Mouse (Mus musculus): ENCODE measurements at regions not wholly inside any gene's neighbourhood (a gene's known extent, or its start where the extent isn't known, plus 50 kb on each side); places are given as distances from the start of the nearest gene placed in this dataset.

DNA sequence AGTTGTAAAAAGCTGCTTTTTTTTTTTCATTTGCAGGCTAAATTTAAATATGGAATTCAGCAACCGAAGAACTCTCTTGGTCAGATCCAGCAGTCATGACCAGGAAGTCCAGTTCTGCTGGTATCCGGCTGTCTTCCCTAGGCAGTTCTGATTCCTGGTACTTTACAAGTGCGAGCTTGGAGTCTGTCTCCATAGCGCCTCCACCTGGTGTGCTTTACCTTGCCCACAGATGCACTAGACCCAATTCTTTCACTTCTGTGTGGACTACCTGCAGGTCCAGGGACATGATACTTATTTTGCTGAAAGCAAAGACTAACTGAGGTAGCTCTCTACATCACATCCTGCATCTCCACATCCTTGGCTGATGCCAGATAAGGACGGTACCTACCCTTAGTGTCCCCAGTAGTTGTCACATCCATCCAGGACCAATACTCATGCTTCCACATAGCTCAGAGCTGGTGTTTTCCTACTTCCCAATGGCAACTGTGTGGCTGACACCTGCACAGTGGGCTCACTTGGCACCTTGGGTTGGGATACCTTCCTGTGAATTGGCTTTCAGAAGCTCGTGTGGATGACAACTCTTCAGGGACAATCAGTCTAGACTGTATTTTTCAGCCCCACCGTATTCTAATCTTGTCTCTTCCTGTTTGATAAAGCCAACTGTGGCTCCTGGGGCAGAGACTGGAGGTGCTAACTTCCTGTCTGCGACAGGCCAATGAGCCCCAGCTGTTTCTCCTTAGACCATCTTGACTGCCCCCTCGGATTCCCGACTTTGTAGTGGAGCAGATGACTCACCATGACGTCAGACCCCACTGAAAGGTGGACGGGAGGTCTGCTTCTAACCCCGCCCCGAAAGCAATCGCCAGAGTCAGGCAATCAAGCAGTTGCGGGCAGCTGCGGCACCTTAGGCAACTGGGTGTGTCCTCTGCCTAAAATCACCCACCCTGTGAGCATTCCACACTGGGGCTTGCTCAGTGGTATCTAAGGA is 69.1 kb upstream of the Foxo1 start:
- Histone ChIP-seq H3K4me3 (ENCODE audit: low read depth, low read length) (peak overlapping the region; percentile 21), H3K36me3 (replicated peaks; ENCODE audit: insufficient read depth, low read length) (no peaks in the 10 kb centered on the region), H3K4me1 (ENCODE audit: insufficient read depth) (peaks cover 8% of the 10 kb centered on the region; the same call in 1 of the 2 replicates), H3K9ac (replicated peaks) (no peak overlapping the region), H3K9me3 (ENCODE audit: low read length) (no peaks in the 10 kb centered on the region), H3K27ac (ENCODE audit: low read depth) (no peak overlapping the region), H3K4me2 (ENCODE audit: low read depth, low read length) (peak overlapping the region; percentile 47), H3K27me3 (ENCODE audit: insufficient read depth, low read length) (no peaks in the 10 kb centered on the region)
- WGBS (ENCODE audit: insufficient replicate concordance) = 29% methylated on average over 17 of the region's 17 CpGs
- ATAC-seq (no peak), DNase-seq (peak; percentile 26)
- no peak for TF ChIP-seq EP300 (IDR thresholded peaks at IDR 0.05; ENCODE audit: low read depth)
- peak; percentile 30; the same call in 1 of the 2 replicates for TF ChIP-seq CTCF (IDR thresholded peaks at IDR 0.05; ENCODE audit: low read depth)

DNA sequence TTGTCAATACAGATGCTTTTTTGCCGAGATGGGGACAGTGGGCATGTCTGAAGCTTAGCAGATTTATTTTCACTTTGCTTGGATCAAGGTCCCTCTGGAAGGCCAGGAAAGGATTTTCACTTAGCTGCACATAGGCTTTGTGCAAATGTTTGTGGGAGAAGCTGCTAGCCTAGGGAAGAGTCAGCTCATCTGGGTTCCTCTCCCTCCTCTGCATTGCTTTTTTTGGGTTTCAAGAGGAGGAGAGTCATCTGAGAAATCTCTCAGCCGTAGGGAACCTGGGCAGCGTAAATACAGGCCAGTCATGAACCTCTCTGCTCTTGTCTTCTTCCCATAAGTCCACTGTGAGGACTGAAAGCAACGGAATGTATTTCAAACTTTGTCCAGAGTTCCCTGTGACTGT is 68.0 kb upstream of the Foxo1 start:
- TF ChIP-seq CTCF (IDR thresholded peaks at IDR 0.05; ENCODE audit: low read depth) (no peak), EP300 (IDR thresholded peaks at IDR 0.05; ENCODE audit: low read depth) (no peak)

DNA sequence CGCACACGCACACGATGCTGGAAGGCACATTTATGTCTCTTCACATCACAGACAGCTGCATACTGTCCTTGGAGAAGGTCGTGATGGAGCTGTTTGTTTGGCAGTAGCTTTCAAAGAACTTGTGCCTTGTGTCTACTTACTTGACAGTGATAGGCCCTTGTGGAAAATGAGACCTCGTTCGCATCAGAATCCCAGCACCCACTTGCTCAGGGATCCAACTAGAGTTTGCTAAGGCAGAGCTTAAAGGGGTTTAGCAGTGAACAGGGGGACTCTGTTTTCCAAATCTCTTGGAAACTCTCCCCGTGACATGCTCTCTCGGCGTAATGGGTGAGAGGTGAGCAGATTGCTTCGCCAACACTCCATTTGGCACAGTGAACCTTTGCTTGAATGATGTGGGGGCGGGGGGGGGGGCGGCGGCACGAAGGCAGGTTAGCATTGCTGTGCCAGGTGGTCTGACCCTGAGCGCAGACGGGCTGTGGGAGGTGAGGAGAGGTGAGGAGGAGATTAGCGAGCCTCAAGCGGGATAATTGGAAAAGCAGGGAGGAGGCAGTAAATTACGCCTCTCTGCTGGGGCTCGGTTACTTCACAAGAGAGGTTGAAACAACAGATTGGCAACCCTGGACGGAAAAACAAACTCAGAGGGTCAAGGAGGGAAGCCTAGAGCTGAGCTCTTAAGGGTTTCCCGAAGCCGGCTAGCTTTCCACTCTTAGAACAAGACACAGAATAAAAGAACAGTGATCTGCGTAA is 57.4 kb upstream of the Foxo1 start:
- Histone ChIP-seq H3K9me3 (ENCODE audit: low read length) (no peaks in the 10 kb centered on the region), H3K27me3 (ENCODE audit: insufficient read depth, low read length) (no peaks in the 10 kb centered on the region), H3K4me3 (ENCODE audit: low read depth, low read length) (no peak overlapping the region), H3K4me1 (ENCODE audit: insufficient read depth) (no peaks in the 10 kb centered on the region), H3K9ac (replicated peaks) (no peak overlapping the region), H3K4me2 (ENCODE audit: low read depth, low read length) (peak overlapping the region; percentile 48), H3K27ac (ENCODE audit: low read depth) (no peak overlapping the region), H3K36me3 (replicated peaks; ENCODE audit: insufficient read depth, low read length) (no peaks in the 10 kb centered on the region)
- TF ChIP-seq EP300 (IDR thresholded peaks at IDR 0.05; ENCODE audit: low read depth) = no peak
- TF ChIP-seq CTCF (IDR thresholded peaks at IDR 0.05; ENCODE audit: low read depth) = no peak
- 26% methylated on average over 24 of the region's 24 CpGs for WGBS (ENCODE audit: insufficient replicate concordance)
- DNase-seq (no peak), ATAC-seq (no peak)

More for the DNA sequence above, 68.0 kb upstream of the Foxo1 start:
- Histone ChIP-seq H3K9me3 (ENCODE audit: low read length) (no peaks in the 10 kb centered on the region), H3K27me3 (ENCODE audit: insufficient read depth, low read length) (no peaks in the 10 kb centered on the region), H3K36me3 (replicated peaks; ENCODE audit: insufficient read depth, low read length) (no peaks in the 10 kb centered on the region), H3K27ac (ENCODE audit: low read depth) (no peak overlapping the region), H3K9ac (replicated peaks) (no peak overlapping the region), H3K4me3 (ENCODE audit: low read depth, low read length) (no peak overlapping the region), H3K4me1 (ENCODE audit: insufficient read depth) (peaks cover 8% of the 10 kb centered on the region; the same call in 1 of the 2 replicates), H3K4me2 (ENCODE audit: low read depth, low read length) (no peak overlapping the region)
- WGBS (ENCODE audit: insufficient replicate concordance) = 62% methylated on average over 4 of the region's 4 CpGs
- no peak for ATAC-seq
- peak; percentile 3 for DNase-seq

DNA sequence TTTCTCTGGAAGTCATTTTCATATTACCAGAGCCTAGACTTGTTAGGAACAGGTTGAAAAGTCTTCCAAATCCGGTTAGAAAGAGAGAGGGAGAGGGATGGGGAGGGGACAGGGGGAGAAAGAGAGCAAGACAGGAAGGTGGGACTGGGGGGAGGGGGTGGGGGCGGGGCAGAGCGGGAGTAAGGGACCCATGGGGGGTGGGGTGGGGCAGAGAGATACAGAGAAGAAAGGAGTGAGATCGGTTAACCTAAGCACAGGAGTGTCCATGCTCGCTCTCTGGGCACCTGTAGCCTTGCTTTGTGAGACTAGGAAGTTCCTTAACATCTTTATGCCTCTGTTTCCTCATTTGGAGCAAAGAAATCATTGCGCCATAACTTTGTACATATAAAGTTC is 56.8 kb upstream of the Foxo1 start:
- Histone ChIP-seq H3K4me3 (ENCODE audit: low read depth, low read length) (no peak overlapping the region), H3K36me3 (replicated peaks; ENCODE audit: insufficient read depth, low read length) (no peaks in the 10 kb centered on the region), H3K9me3 (ENCODE audit: low read length) (no peaks in the 10 kb centered on the region), H3K4me1 (ENCODE audit: insufficient read depth) (no peaks in the 10 kb centered on the region), H3K27me3 (ENCODE audit: insufficient read depth, low read length) (no peaks in the 10 kb centered on the region), H3K9ac (replicated peaks) (no peak overlapping the region), H3K27ac (ENCODE audit: low read depth) (no peak overlapping the region), H3K4me2 (ENCODE audit: low read depth, low read length) (0 out of 2 replicates have a peak overlapping the region, but pooled peaks have one; percentile 48)
- DNase-seq = no peak
- 25% methylated on average over 6 of the region's 6 CpGs for WGBS (ENCODE audit: insufficient replicate concordance)
- ATAC-seq = no peak
- no peak for TF ChIP-seq EP300 (IDR thresholded peaks at IDR 0.05; ENCODE audit: low read depth)

DNA sequence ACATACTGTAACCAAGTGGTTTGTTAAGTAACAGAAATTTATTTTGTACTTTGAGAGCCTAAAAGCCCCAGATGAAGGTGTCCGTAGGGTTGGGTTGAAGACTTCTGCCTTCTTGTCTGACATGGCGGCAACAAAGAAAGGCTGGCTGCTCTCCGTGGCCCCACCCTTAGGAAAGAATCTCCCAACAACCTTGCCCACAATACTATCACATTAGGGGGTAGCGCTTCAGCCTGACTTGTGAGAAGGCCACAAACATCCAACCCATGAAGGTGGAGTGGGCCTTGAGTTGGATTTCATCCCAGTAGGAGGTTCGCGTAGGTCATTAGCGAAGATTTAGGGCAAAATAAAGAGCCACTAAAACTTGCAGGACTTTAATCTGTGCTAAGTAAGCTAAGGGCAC is 54.0 kb upstream of the Foxo1 start:
- no peak for TF ChIP-seq CTCF (IDR thresholded peaks at IDR 0.05; ENCODE audit: low read depth)
- TF ChIP-seq EP300 (IDR thresholded peaks at IDR 0.05; ENCODE audit: low read depth) = no peak
- DNase-seq (no peak), ATAC-seq (no peak)
- no peak overlapping the region for H3K27ac ChIP-seq (ENCODE audit: low read depth)
- no peaks in the 10 kb centered on the region for H3K9me3 ChIP-seq (ENCODE audit: low read length)
- H3K36me3 ChIP-seq (replicated peaks; ENCODE audit: insufficient read depth, low read length) = no peaks in the 10 kb centered on the region
- H3K4me1 ChIP-seq (ENCODE audit: insufficient read depth) = no peaks in the 10 kb centered on the region
- no peak overlapping the region for H3K4me2 ChIP-seq (ENCODE audit: low read depth, low read length)
- no peaks in the 10 kb centered on the region for H3K27me3 ChIP-seq (ENCODE audit: insufficient read depth, low read length)
- WGBS (ENCODE audit: insufficient replicate concordance) = 83% methylated on average over 7 of the region's 7 CpGs
- no peak overlapping the region for H3K9ac ChIP-seq (replicated peaks)
- no peak overlapping the region for H3K4me3 ChIP-seq (ENCODE audit: low read depth, low read length)

DNA sequence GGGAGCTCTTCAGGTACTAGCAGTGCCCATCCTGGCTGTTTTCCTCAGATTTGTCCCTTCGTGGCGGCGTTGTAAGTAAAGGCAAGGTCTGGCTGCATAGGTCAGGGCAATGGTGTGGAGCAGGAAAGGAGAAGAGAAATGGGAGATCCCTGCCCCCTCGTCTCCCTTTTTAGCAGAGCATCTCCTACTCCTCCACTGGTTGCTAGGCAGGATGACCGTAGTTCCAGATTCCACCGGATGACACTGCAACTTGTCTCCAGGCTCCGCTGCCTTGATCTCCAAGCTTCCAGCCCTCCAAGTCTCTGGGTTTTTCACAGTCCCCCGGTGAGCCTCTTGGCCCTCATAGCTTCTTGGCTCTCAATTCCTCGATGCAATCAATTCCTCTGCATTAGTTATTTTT is 53.1 kb upstream of the Foxo1 start:
- TF ChIP-seq CTCF (IDR thresholded peaks at IDR 0.05; ENCODE audit: low read depth) = no peak
- no peak for TF ChIP-seq EP300 (IDR thresholded peaks at IDR 0.05; ENCODE audit: low read depth)

More for the DNA sequence above, 53.1 kb upstream of the Foxo1 start:
- H3K27me3 ChIP-seq (ENCODE audit: insufficient read depth, low read length) = no peaks in the 10 kb centered on the region
- no peaks in the 10 kb centered on the region for H3K9me3 ChIP-seq (ENCODE audit: low read length)
- no peak overlapping the region for H3K9ac ChIP-seq (replicated peaks)
- H3K36me3 ChIP-seq (replicated peaks; ENCODE audit: insufficient read depth, low read length) = no peaks in the 10 kb centered on the region
- no peak for DNase-seq
- no peak overlapping the region for H3K27ac ChIP-seq (ENCODE audit: low read depth)
- ATAC-seq = no peak
- 83% methylated on average over 9 of the region's 9 CpGs for WGBS (ENCODE audit: insufficient replicate concordance)
- no peaks in the 10 kb centered on the region for H3K4me1 ChIP-seq (ENCODE audit: insufficient read depth)
- no peak overlapping the region for H3K4me2 ChIP-seq (ENCODE audit: low read depth, low read length)
- H3K4me3 ChIP-seq (ENCODE audit: low read depth, low read length) = no peak overlapping the region

Data from liver, postnatal 0 days (tissue).